Mouse (Mus musculus) G1E (cell line): ENCODE data around the gene Metap2. TPM values are rescaled to one million over a fixed set of nuclear protein-coding genes. Genes with fewer than 3 reads are reported as not detected.

ENCODE experiments used
- ATAC-seq: 2 replicates; pipeline ENCODE4 v1.8.0; 2016; ENCODE audit warnings: mild to moderate bottlenecking; ENCODE audit not compliant: insufficient number of reproducible peaks, poor library complexity, low FRiP score, severe bottlenecking; ENCODE audit errors: extremely low read depth
- DNase-seq: peaks from one replicate; pipeline ENCODE4 v3.0.0; 2012; ENCODE audit warnings: low spot score
- H3K27me3 ChIP-seq: 2 replicates; pipeline ENCODE4 v1.6.1; 2012; ENCODE audit warnings: mild to moderate bottlenecking, low read length, inconsistent platforms; ENCODE audit not compliant: insufficient read depth
- H3K36me3 ChIP-seq: replicated peaks from 2 replicates; pipeline ENCODE3; 2012; ENCODE audit warnings: mild to moderate bottlenecking, inconsistent platforms
- H3K4me1 ChIP-seq: 2 replicates; pipeline ENCODE4 v1.6.1; 2012; ENCODE audit warnings: low read depth, low read length, inconsistent platforms, mixed read lengths; ENCODE audit not compliant: insufficient read depth
- H3K4me3 ChIP-seq: 2 replicates; pipeline ENCODE4 v1.5.1; 2012; ENCODE audit warnings: low read depth, mild to moderate bottlenecking, inconsistent platforms, low read length, moderate library complexity, mixed read lengths
- H3K9me3 ChIP-seq: replicated peaks from 2 replicates; pipeline ENCODE4 v1.6.1; 2012; ENCODE audit warnings: inconsistent platforms
- CTCF ChIP-seq: IDR thresholded peaks from 2 replicates; pipeline ENCODE4 v1.5.1; 2012; ENCODE audit warnings: low read depth, low read length, inconsistent platforms, mixed read lengths
- GATA1 ChIP-seq: IDR thresholded peaks from 2 replicates; pipeline ENCODE4 v1.6.1; 2012; ENCODE audit warnings: borderline replicate concordance, low read length, inconsistent platforms, mixed read lengths
- GATA2 ChIP-seq: IDR thresholded peaks from 2 replicates; pipeline ENCODE4 v1.6.1; 2012; ENCODE audit warnings: low read depth, low read length, inconsistent platforms, borderline replicate concordance
- POLR2AphosphoS5 ChIP-seq: IDR thresholded peaks from 2 replicates; pipeline ENCODE4 v1.6.1; 2012; ENCODE audit warnings: low read depth, low read length, inconsistent platforms; ENCODE audit not compliant: insufficient replicate concordance
- TAL1 ChIP-seq: conservative IDR thresholded peaks from 2 replicates; pipeline ENCODE4 v1.6.1; 2012; ENCODE audit warnings: low read depth, low read length, inconsistent platforms, mixed read lengths
- polyA plus RNA-seq: library from polyadenylated mRNA; stranded (reverse); fragments of >175 nt; gene quantifications from 2 replicates; pipeline ENCODE4 v1.2.3, GENCODE M21; 2012
- total RNA-seq, 2 experiments: library from RNA; stranded (forward) in 1 of 2; stranded (reverse) in 1 of 2; fragments of 200-1000 nt in 1 of 2; fragments of >200 nt in 1 of 2; fragmentation: Nextera tagmentation in 1 of 2; gene quantifications; 2 replicates each; pipeline ENCODE4 v1.2.3; 2014 to 2017

Metap2 gene
- total and polyA plus RNA-seq, 3 experiments = 523 to 963 (median 728) TPM

GRCm38 (mm10) chr10:93924666-93925065 lies 27.8 kb upstream of the Metap2 start:
- TF ChIP-seq GATA1 = no peak
- TF ChIP-seq GATA2 = no peak
- TF ChIP-seq CTCF = no peak
- TF ChIP-seq TAL1 = no peak
- no peak for TF ChIP-seq POLR2AphosphoS5
- ATAC-seq (no peak), DNase-seq (no peak)
- Histone ChIP-seq H3K4me3 (no peak overlapping the region), H3K27me3 (no peaks in the 10 kb centered on the region), H3K4me1 (peaks cover 10% of the 10 kb centered on the region; the same call in 1 of the 2 replicates), H3K36me3 (no peaks in the 10 kb centered on the region), H3K9me3 (no peaks in the 10 kb centered on the region)

- Histone ChIP-seq H3K4me1 (peaks cover 36% of the 10 kb centered on the region), H3K36me3 (no peaks in the 10 kb centered on the region), H3K4me3 (no peak overlapping the region), H3K9me3 (no peaks in the 10 kb centered on the region; the same call in 1 of the 2 replicates), H3K27me3 (no peaks in the 10 kb centered on the region)
- no peak for DNase-seq
- no peak for ATAC-seq
- no peak for TF ChIP-seq CTCF
- TF ChIP-seq TAL1 = no peak
- TF ChIP-seq GATA2 = no peak
- TF ChIP-seq POLR2AphosphoS5 = no peak
- no peak for TF ChIP-seq GATA1
Observed at GRCm38 (mm10) chr10:93921160-93921559, 24.3 kb upstream of the Metap2 start.

GRCm38 (mm10) chr10:93919227-93919626 lies 22.3 kb upstream of the Metap2 start:
- no peaks in the 10 kb centered on the region; the same call in 1 of the 2 replicates for H3K9me3 ChIP-seq
- DNase-seq (no peak), ATAC-seq (no peak)
- no peaks in the 10 kb centered on the region for H3K27me3 ChIP-seq
- H3K36me3 ChIP-seq = no peaks in the 10 kb centered on the region
- no peak overlapping the region for H3K4me3 ChIP-seq
- H3K4me1 ChIP-seq = peaks cover 51% of the 10 kb centered on the region
- TF ChIP-seq TAL1 (no peak), POLR2AphosphoS5 (no peak), CTCF (no peak), GATA1 (no peak), GATA2 (no peak)

GRCm38 (mm10) chr10:93918701-93919100 lies 21.8 kb upstream of the Metap2 start:
- H3K9me3 ChIP-seq = no peaks in the 10 kb centered on the region; the same call in 1 of the 2 replicates
- DNase-seq (no peak), ATAC-seq (no peak)
- peaks cover 57% of the 10 kb centered on the region for H3K4me1 ChIP-seq
- no peak for TF ChIP-seq POLR2AphosphoS5
- TF ChIP-seq TAL1 = no peak
- no peaks in the 10 kb centered on the region for H3K27me3 ChIP-seq
- no peaks in the 10 kb centered on the region for H3K36me3 ChIP-seq
- no peak overlapping the region for H3K4me3 ChIP-seq

GRCm38 (mm10) chr10:93918087-93918486 lies 21.2 kb upstream of the Metap2 start:
- H3K27me3 ChIP-seq = no peaks in the 10 kb centered on the region
- H3K9me3 ChIP-seq = no peaks in the 10 kb centered on the region; the same call in 1 of the 2 replicates
- peaks cover 62% of the 10 kb centered on the region for H3K4me1 ChIP-seq
- peak; percentile 49 for ATAC-seq
- no peaks in the 10 kb centered on the region for H3K36me3 ChIP-seq
- no peak for TF ChIP-seq POLR2AphosphoS5
- no peak for TF ChIP-seq CTCF
- TF ChIP-seq TAL1 = no peak
- TF ChIP-seq GATA2 = no peak
- no peak for DNase-seq
- no peak overlapping the region for H3K4me3 ChIP-seq

- no peak overlapping the region for H3K4me3 ChIP-seq
- no peaks in the 10 kb centered on the region for H3K36me3 ChIP-seq
- no peak for ATAC-seq
- peaks cover 73% of the 10 kb centered on the region for H3K4me1 ChIP-seq
- DNase-seq = no peak
- TF ChIP-seq CTCF (no peak), POLR2AphosphoS5 (no peak), TAL1 (no peak), GATA1 (no peak), GATA2 (no peak)
- no peaks in the 10 kb centered on the region; the same call in 1 of the 2 replicates for H3K9me3 ChIP-seq
- H3K27me3 ChIP-seq = no peaks in the 10 kb centered on the region
Observed at GRCm38 (mm10) chr10:93916778-93917177, 19.9 kb upstream of the Metap2 start.
